Mouse (Mus musculus): ENCODE measurements around the gene Pdk2.
"Not testable (repeated sequence)": the region's sequence is repeated elsewhere in the genome, so short reads cannot be mapped to it uniquely, and the experiment has no call there.

The Pdk2 gene

DNA sequence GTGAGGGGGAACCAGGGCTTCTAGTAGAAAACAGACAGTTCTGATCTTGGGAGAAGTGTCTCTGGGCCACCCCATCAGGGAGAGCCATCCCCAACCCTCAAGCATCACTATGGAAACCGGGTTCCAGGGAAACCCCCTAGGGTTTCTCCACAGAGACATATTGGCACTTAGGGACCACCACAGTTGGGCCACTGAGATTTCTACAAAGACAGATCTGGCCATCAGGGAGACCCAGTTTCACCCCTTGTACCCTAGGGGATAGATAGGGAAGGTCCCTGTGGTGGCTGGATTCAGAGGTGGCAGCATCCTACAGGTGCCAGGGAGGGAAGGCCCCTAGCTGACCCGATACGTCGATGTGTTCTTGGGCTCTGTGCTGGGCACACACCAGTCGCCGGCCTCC lies 14.3 kb downstream of the Pdk2 start:
- no peak for DNase-seq (ENCODE audit: low read depth, low spot score)

DNA sequence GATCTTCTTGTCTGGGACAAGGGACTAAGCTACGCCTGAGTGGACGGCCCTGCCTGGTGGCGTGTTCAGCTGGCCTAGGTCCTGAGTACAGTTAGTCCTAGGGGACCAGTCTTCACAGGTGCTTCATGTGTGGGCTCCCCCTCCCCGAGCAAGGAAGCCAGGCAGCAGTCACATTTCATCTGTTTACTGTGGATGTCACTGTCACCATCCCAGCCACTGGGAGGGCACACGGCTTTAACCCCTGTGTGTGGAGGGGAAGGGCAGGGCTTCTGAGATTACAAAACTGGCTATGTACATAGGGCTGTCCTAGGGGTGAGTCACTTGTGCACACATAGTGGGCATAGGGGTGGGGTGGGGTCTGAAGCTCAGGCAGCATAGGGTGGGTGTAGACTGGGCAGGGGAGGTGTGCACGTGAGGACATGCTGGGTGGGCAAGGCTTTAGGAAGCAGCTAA lies 15.0 kb downstream of the Pdk2 start:
- no peak for DNase-seq (ENCODE audit: low read depth, low spot score)

DNA sequence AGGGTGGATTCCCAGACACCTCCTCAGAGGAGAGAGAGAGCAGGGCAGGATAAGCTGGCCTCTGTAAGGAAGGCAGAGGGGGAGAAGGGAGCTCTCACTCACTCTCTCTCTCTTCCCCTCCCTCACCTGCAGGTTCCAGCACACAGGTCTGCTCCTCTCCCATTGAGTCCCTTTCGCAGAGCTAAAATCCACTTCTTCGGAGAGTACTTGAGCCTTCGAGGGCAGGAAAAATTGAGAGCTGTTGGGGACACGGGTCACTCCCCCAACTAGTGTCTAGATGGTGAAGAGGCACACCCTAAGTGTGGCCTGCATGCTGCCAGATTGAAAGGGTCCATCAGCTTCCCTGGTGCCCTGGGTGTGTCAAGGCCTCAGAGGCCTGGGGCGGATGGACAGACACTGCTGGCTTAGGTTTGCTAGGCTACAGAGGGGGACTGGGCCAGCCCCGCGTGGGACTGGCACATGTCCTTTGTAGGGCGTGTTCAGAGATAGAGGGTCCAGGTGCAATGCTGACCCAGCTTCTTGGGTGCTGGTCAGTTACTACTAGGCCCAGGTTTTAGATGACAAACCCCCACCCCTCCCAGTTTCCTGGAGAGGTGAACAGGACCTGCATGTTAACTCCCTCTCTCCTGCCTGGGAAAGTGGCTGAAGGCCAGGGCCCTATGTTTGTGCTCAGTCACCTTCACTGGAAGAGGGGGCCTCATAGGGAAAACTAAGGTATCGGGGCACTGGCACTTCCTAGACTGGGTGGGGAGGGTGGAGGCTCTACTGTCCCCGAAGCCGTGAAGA lies 15.7 kb downstream of the Pdk2 start:
- DNase-seq (ENCODE audit: low read depth, low spot score) = no peak

- DNase-seq (ENCODE audit: low read depth, low spot score) = no peak
Observed at GRCm38 (mm10) chr11:95024439-95025184, 16.5 kb downstream of the Pdk2 start.

- DNase-seq (ENCODE audit: low read depth, low spot score) = no peak
Observed at GRCm38 (mm10) chr11:95023481-95023880, 17.7 kb downstream of the Pdk2 start.

DNA sequence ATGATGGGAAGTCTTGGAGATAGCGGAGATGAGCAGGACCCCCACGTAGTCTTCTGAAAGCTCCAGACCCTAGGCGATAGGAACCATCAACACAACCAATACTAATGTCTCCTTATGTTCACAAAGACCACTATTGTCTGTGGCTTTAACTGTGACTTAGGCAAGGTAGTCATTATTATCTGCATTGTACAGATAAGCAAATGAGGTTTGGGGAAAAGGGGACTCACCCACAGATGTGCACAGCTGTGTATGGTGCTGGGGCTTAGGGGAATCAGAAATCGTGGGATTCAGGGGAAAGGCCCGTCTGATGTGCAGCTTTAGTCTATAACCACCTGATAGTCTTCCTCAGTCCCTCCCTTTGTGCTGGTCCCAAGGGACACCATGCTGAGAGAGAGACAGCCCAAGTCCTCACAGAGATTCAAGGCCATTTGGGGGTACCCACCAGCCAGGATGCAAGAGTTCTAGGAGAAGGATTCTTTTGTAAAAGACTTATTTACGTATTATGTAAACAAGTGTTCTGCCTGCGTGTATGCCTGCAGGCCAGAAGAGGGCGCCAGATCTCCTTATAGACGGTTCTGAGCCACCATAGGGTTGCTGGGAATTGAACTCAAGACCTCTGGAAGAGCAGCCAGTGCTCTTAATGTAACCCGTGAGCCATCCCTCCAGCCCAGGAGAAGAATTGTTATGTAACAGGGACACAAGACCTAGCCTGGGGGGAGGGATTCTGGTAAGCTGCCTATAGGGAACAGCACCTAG lies 18.7 kb downstream of the Pdk2 start:
- DNase-seq (ENCODE audit: low read depth, low spot score) = no peak

GRCm38 (mm10) chr11:95015484-95015883 lies 25.7 kb downstream of the Pdk2 start:
- no peak for DNase-seq (ENCODE audit: low read depth, low spot score)

- DNase-seq (ENCODE audit: low read depth, low spot score) = no peak
Observed at GRCm38 (mm10) chr11:95012487-95012886, 28.7 kb downstream of the Pdk2 start.

- DNase-seq (ENCODE audit: low read depth, low spot score) = no peak
Observed at GRCm38 (mm10) chr11:95012075-95012474, 29.1 kb downstream of the Pdk2 start.

GRCm38 (mm10) chr11:95011416-95011815 lies 29.7 kb downstream of the Pdk2 start:
- no peak for DNase-seq (ENCODE audit: low read depth, low spot score)

GRCm38 (mm10) chr11:95010841-95011403 lies 30.2 kb downstream of the Pdk2 start:
- DNase-seq (ENCODE audit: low read depth, low spot score) = not testable (repeated sequence)

DNA sequence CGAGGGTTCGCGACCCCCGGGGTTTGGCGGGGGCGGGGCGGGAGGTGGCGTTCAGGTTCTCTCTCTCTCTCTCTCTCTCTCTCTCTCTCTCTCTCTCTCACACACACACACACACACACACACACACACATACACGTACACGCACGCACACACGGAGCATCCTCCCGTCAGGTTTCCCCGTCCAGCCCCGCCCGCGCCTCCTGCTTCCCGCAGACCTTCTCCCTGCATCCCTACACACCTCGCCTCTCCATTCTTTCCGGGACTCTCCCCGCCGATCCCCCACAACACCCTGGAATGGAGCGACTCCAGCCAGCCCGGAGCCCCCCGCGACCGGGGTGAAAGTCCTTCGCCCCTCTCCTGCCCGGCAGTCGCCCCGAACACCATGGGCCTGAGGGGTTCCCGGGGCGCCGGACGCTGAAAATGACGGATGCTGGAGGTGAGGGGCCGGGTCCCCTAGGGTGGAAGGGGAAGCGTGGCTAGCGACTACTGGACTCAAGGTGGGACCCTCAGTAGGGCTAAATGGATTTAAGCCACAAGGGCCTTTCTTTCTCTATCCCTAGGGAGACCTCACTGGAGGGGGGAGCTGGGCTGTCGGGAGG lies 30.9 kb downstream of the Pdk2 start:
- DNase-seq (ENCODE audit: low read depth, low spot score) = no peak

GRCm38 (mm10) chr11:95009629-95010014 lies 31.5 kb downstream of the Pdk2 start, which contains the start of gene Samd14:
Samd14 (plus strand) TSS chr11:95009879.
- DNase-seq (ENCODE audit: low read depth, low spot score) = no peak

DNA sequence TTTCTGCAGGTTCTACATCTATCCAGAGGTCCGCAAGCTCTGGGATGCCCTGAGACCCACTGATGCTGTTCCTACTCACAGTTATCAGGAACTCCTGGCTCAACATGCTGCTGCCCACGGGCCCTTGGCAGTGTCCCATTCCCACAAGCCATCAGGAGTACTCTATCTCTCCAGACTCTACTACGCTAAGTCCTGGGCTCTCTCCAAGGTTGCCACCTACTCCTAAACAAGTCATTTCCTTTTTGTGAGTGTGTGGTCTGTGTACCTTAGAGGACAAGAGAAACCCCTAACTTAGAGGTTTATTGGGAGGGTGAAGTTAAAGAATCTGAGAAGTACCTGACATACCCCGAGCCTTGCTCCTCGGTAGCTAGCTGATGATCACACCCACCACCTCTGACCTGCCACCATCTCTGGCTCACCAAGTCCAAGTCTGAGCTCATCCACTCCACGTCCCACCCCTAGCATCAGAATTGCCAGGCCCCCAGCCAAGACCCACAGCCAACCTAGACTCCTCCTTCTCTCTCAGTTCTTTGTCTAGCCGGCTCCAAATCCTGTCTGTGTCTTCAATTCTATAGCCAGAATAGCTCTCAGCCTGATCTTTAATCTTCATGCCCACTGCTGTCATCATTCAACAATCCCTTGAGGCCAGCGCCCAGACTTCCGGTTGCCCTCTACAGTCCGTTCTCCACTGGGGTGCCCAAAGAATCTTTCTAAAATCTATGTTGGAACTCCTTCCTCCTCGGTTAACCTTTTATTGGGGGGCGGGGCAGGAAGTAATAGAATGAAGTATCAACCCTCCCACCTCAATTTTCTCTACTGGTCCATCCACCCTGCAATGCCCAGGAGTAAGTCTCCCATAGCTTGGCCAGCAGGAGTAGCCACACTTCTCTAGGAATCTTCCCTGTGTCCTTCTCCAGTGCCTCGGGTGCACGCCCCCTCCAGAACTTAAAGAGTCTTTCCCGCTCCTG lies 32.2 kb downstream of the Pdk2 start:
- DNase-seq (ENCODE audit: low read depth, low spot score) = no peak

GRCm38 (mm10) chr11:95007418-95007817 lies 33.7 kb downstream of the Pdk2 start:
- DNase-seq (ENCODE audit: low read depth, low spot score) = no peak

DNA sequence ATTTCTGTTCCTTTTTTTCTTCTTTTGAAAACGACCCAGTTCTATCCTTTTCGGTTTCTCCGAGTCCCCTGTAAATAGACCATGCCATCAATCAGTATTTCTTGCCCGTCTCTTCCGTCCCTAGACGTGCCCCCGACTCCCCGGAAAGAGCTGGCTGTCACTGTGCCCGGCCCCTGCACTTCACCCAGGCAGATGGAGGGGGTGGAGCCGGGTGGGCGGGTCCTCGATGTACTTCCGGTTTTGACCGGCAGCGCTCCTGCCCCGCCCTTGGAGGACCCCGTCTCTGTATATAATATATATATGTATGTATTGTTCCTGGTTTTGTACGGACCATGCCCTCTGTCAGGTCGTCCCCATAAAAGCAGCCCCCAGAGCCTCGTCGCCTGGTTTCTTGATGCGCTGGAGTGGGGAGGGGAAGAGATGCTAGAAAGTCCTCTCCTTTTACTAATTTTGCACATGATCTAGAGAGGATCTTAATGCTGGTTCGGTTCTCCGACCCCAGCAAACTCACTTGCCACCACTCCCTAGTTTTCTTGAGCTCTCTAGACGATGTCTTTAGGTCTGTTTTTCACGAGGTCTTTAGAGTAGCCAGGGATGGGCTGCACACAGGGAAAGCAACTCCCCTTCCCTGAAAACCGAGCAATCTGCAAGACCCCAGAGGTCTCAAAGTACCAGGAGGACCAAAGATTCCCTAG lies 34.5 kb downstream of the Pdk2 start:
- no peak for DNase-seq (ENCODE audit: low read depth, low spot score)

DNA sequence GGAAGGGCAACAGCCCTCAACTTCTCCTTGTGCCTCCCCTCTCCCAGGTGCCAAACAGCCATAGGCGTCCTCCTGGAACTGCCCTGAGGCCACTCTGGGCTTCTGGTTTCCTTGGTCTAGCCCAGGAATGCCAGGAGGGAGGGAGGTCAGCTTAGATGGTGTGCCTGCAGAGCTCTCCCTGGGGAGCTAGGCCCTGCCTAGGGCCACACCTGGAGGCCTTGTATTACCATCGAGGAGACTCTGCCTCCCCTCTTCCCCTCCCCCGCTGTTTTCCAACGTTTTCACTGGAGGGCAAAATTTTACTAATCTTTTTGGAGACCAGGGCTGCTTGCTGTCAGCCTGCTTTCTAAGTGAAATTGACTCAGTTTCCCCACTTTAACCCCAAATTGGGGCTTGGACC lies 35.1 kb downstream of the Pdk2 start:
- no peak for DNase-seq (ENCODE audit: low read depth, low spot score)

DNA sequence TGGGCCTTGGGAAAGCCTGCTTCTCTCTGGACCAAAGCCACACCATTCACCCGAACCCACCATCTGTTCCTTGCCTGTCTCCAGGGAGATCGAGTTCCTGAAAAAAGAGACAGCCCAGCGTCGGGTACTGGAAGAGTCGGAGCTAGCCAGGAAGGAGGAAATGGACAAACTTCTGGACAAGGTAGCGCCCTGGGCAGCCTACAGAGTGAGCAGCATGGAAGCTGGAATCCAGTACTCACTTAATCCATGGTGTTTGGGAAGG lies 36.3 kb downstream of the Pdk2 start:
- DNase-seq (ENCODE audit: low read depth, low spot score) = no peak

DNA sequence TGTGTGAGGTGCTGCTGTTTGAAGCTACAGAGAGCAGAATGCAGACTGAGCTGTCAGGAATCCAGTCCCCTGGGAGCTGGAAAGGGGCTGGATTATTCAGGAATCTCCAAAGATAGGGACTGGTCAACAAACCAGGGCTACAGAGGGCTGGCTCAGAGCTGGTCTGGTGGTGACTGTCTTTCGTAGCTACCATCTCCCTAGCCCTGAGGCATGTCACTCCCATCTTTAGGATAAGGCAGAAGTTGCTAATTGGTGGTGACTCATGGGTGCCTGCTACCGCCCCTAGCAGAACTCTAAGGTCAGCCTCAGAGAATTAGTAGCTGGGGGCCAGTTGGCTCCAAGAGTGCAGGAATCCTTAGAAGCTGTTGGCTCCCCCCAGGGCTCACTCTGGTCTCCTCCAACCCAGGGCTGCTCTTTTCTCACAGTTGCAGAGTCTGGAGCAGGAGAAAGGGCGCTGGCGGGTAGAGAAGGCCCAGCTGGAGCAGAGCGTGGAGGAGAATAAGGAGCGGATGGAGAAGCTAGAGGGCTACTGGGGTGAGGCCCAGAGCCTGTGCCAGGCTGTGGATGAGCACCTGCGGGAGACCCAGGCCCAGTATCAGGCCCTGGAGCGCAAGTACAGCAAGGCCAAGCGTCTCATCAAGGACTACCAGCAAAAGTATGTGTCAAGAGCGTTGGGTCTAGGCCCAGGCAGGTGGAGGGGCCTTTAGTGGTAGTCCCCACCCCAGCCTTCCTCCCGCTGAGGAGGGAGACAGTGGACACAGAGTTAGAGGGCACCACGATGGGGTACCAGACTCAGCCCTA lies 36.8 kb downstream of the Pdk2 start:
- no peak for DNase-seq (ENCODE audit: low read depth, low spot score)
